Mouse (Mus musculus): ENCODE data around the gene Mief2. TPM values are rescaled to one million over a fixed set of nuclear protein-coding genes. Genes with fewer than 3 reads are reported as not detected.

Mief2 gene
- polyA plus RNA-seq, 1 experiment from 2014 or later, result 14.4 TPM

- Histone ChIP-seq H3K27me3 (ENCODE audit: control insufficient read depth, insufficient read depth, low read length) (no peaks in the 10 kb centered on the region), H3K4me2 (no peak overlapping the region), H3K4me3 (ENCODE audit: low read depth, low read length) (no peak overlapping the region), H3K36me3 (ENCODE audit: control insufficient read depth, insufficient read depth, low read length) (peaks cover 11% of the 10 kb centered on the region; the same call in 1 of the 2 replicates), H3K9ac (ENCODE audit: low read depth, low read length) (no peak overlapping the region), H3K27ac (ENCODE audit: low read depth, low read length) (no peak overlapping the region), H3K4me1 (ENCODE audit: control insufficient read depth, insufficient read depth, low read length) (peaks cover 14% of the 10 kb centered on the region), H3K9me3 (replicated peaks; ENCODE audit: control insufficient read depth, low read length) (no peaks in the 10 kb centered on the region)
- ATAC-seq (replicated peaks; ENCODE audit: insufficient number of reproducible peaks, low FRiP score, low TSS enrichment), result no peak
- 85% methylated on average over 14 of the region's 14 CpGs for WGBS (ENCODE audit: insufficient replicate concordance)
Measured at GRCm38 (mm10) chr11:60731251-60731650, 3.1 kb downstream of the Mief2 start.

- WGBS (ENCODE audit: insufficient replicate concordance), result 70% methylated on average over 2 of the region's 2 CpGs
- no peak for ATAC-seq (replicated peaks; ENCODE audit: insufficient number of reproducible peaks, low FRiP score, low TSS enrichment)
- no peak overlapping the region; the same call in 1 of the 2 replicates for H3K9ac ChIP-seq (ENCODE audit: low read depth, low read length)
- H3K27ac ChIP-seq (ENCODE audit: low read depth, low read length), result no peak overlapping the region
- no peaks in the 10 kb centered on the region for H3K9me3 ChIP-seq (replicated peaks; ENCODE audit: control insufficient read depth, low read length)
- H3K4me1 ChIP-seq (ENCODE audit: control insufficient read depth, insufficient read depth, low read length), result peaks cover 2% of the 10 kb centered on the region
- H3K4me3 ChIP-seq (ENCODE audit: low read depth, low read length), result no peak overlapping the region
- H3K27me3 ChIP-seq (ENCODE audit: control insufficient read depth, insufficient read depth, low read length), result no peaks in the 10 kb centered on the region
- no peak overlapping the region for H3K4me2 ChIP-seq
- peaks cover 14% of the 10 kb centered on the region; the same call in 1 of the 2 replicates for H3K36me3 ChIP-seq (ENCODE audit: control insufficient read depth, insufficient read depth, low read length)
Measured at GRCm38 (mm10) chr11:60734206-60734605, 6.0 kb downstream of the Mief2 start.

GRCm38 (mm10) chr11:60735191-60735590, 7.0 kb downstream of the Mief2 start:
- Histone ChIP-seq H3K9ac (ENCODE audit: low read depth, low read length) (no peak overlapping the region), H3K4me1 (ENCODE audit: control insufficient read depth, insufficient read depth, low read length) (no peaks in the 10 kb centered on the region), H3K4me3 (ENCODE audit: low read depth, low read length) (no peak overlapping the region), H3K36me3 (ENCODE audit: control insufficient read depth, insufficient read depth, low read length) (peaks cover 16% of the 10 kb centered on the region; the same call in 1 of the 2 replicates), H3K9me3 (replicated peaks; ENCODE audit: control insufficient read depth, low read length) (no peaks in the 10 kb centered on the region), H3K27ac (ENCODE audit: low read depth, low read length) (no peak overlapping the region), H3K4me2 (no peak overlapping the region), H3K27me3 (ENCODE audit: control insufficient read depth, insufficient read depth, low read length) (no peaks in the 10 kb centered on the region)
- no peak for ATAC-seq (replicated peaks; ENCODE audit: insufficient number of reproducible peaks, low FRiP score, low TSS enrichment)
- WGBS (ENCODE audit: insufficient replicate concordance), result 75% methylated on average over 5 of the region's 5 CpGs

GRCm38 (mm10) chr11:60736491-60736890, 8.3 kb downstream of the Mief2 start:
- no peak overlapping the region for H3K27ac ChIP-seq (ENCODE audit: low read depth, low read length)
- H3K27me3 ChIP-seq (ENCODE audit: control insufficient read depth, insufficient read depth, low read length), result no peaks in the 10 kb centered on the region
- no peak overlapping the region for H3K4me2 ChIP-seq
- peaks cover 12% of the 10 kb centered on the region for H3K36me3 ChIP-seq (ENCODE audit: control insufficient read depth, insufficient read depth, low read length)
- WGBS (ENCODE audit: insufficient replicate concordance), result 73% methylated on average over 3 of the region's 3 CpGs
- H3K4me3 ChIP-seq (ENCODE audit: low read depth, low read length), result no peak overlapping the region
- H3K9me3 ChIP-seq (replicated peaks; ENCODE audit: control insufficient read depth, low read length), result no peaks in the 10 kb centered on the region
- no peak for ATAC-seq (replicated peaks; ENCODE audit: insufficient number of reproducible peaks, low FRiP score, low TSS enrichment)
- no peaks in the 10 kb centered on the region for H3K4me1 ChIP-seq (ENCODE audit: control insufficient read depth, insufficient read depth, low read length)
- H3K9ac ChIP-seq (ENCODE audit: low read depth, low read length), result no peak overlapping the region

GRCm38 (mm10) chr11:60737450-60737849, 9.3 kb downstream of the Mief2 start:
- Histone ChIP-seq H3K27me3 (ENCODE audit: control insufficient read depth, insufficient read depth, low read length) (no peaks in the 10 kb centered on the region), H3K4me3 (ENCODE audit: low read depth, low read length) (no peak overlapping the region), H3K4me2 (no peak overlapping the region), H3K9ac (ENCODE audit: low read depth, low read length) (no peak overlapping the region), H3K36me3 (ENCODE audit: control insufficient read depth, insufficient read depth, low read length) (peaks cover 17% of the 10 kb centered on the region), H3K27ac (ENCODE audit: low read depth, low read length) (no peak overlapping the region), H3K9me3 (replicated peaks; ENCODE audit: control insufficient read depth, low read length) (no peaks in the 10 kb centered on the region), H3K4me1 (ENCODE audit: control insufficient read depth, insufficient read depth, low read length) (no peaks in the 10 kb centered on the region)
- no peak for ATAC-seq (replicated peaks; ENCODE audit: insufficient number of reproducible peaks, low FRiP score, low TSS enrichment)

- no peak overlapping the region for H3K9ac ChIP-seq (ENCODE audit: low read depth, low read length)
- H3K36me3 ChIP-seq (ENCODE audit: control insufficient read depth, insufficient read depth, low read length), result peaks cover 23% of the 10 kb centered on the region
- no peak for ATAC-seq (replicated peaks; ENCODE audit: insufficient number of reproducible peaks, low FRiP score, low TSS enrichment)
- no peaks in the 10 kb centered on the region for H3K27me3 ChIP-seq (ENCODE audit: control insufficient read depth, insufficient read depth, low read length)
- WGBS (ENCODE audit: insufficient replicate concordance), result 87% methylated on average over 3 of the region's 3 CpGs
- no peaks in the 10 kb centered on the region for H3K9me3 ChIP-seq (replicated peaks; ENCODE audit: control insufficient read depth, low read length)
- no peak overlapping the region for H3K27ac ChIP-seq (ENCODE audit: low read depth, low read length)
- no peak overlapping the region for H3K4me3 ChIP-seq (ENCODE audit: low read depth, low read length)
- no peak overlapping the region for H3K4me2 ChIP-seq
- H3K4me1 ChIP-seq (ENCODE audit: control insufficient read depth, insufficient read depth, low read length), result no peaks in the 10 kb centered on the region
Measured at GRCm38 (mm10) chr11:60740321-60740720, 12.1 kb downstream of the Mief2 start.

- Histone ChIP-seq H3K36me3 (ENCODE audit: control insufficient read depth, insufficient read depth, low read length) (peaks cover 37% of the 10 kb centered on the region), H3K9me3 (replicated peaks; ENCODE audit: control insufficient read depth, low read length) (no peaks in the 10 kb centered on the region), H3K4me1 (ENCODE audit: control insufficient read depth, insufficient read depth, low read length) (no peaks in the 10 kb centered on the region), H3K27me3 (ENCODE audit: control insufficient read depth, insufficient read depth, low read length) (no peaks in the 10 kb centered on the region), H3K27ac (ENCODE audit: low read depth, low read length) (no peak overlapping the region), H3K4me2 (no peak overlapping the region), H3K4me3 (ENCODE audit: low read depth, low read length) (no peak overlapping the region), H3K9ac (ENCODE audit: low read depth, low read length) (no peak overlapping the region)
- no peak for ATAC-seq (replicated peaks; ENCODE audit: insufficient number of reproducible peaks, low FRiP score, low TSS enrichment)
- WGBS (ENCODE audit: insufficient replicate concordance), result 93% methylated on average over 7 of the region's 7 CpGs
Measured at GRCm38 (mm10) chr11:60755570-60755969, 27.4 kb downstream of the Mief2 start.

- Histone ChIP-seq H3K27me3 (ENCODE audit: control insufficient read depth, insufficient read depth, low read length) (no peaks in the 10 kb centered on the region), H3K4me2 (no peak overlapping the region), H3K4me1 (ENCODE audit: control insufficient read depth, insufficient read depth, low read length) (no peaks in the 10 kb centered on the region), H3K36me3 (ENCODE audit: control insufficient read depth, insufficient read depth, low read length) (peaks cover 14% of the 10 kb centered on the region; the same call in 1 of the 2 replicates), H3K27ac (ENCODE audit: low read depth, low read length) (no peak overlapping the region), H3K9ac (ENCODE audit: low read depth, low read length) (no peak overlapping the region), H3K9me3 (replicated peaks; ENCODE audit: control insufficient read depth, low read length) (no peaks in the 10 kb centered on the region), H3K4me3 (ENCODE audit: low read depth, low read length) (no peak overlapping the region)
- no peak for ATAC-seq (replicated peaks; ENCODE audit: insufficient number of reproducible peaks, low FRiP score, low TSS enrichment)
- 81% methylated on average over 3 of the region's 3 CpGs for WGBS (ENCODE audit: insufficient replicate concordance)
Measured at GRCm38 (mm10) chr11:60761681-60762080, 33.5 kb downstream of the Mief2 start.

- H3K9me3 ChIP-seq (replicated peaks; ENCODE audit: control insufficient read depth, low read length), result no peaks in the 10 kb centered on the region
- no peak overlapping the region for H3K27ac ChIP-seq (ENCODE audit: low read depth, low read length)
Measured at GRCm38 (mm10) chr11:60766969-60767368, 38.8 kb downstream of the Mief2 start.

More at GRCm38 (mm10) chr11:60766969-60767368, 38.8 kb downstream of the Mief2 start:
- WGBS (ENCODE audit: insufficient replicate concordance), result 57% methylated on average over 4 of the region's 4 CpGs
- Histone ChIP-seq H3K27me3 (ENCODE audit: control insufficient read depth, insufficient read depth, low read length) (no peaks in the 10 kb centered on the region), H3K9ac (ENCODE audit: low read depth, low read length) (no peak overlapping the region), H3K4me1 (ENCODE audit: control insufficient read depth, insufficient read depth, low read length) (no peaks in the 10 kb centered on the region), H3K36me3 (ENCODE audit: control insufficient read depth, insufficient read depth, low read length) (peaks cover 7% of the 10 kb centered on the region; the same call in 1 of the 2 replicates), H3K4me3 (ENCODE audit: low read depth, low read length) (no peak overlapping the region), H3K4me2 (no peak overlapping the region)
- no peak for ATAC-seq (replicated peaks; ENCODE audit: insufficient number of reproducible peaks, low FRiP score, low TSS enrichment)

All from heart, embryonic 11.5 days (tissue).